Mouse (Mus musculus): ENCODE data around the gene Snx19. TPM values are rescaled to one million over a fixed set of nuclear protein-coding genes. Genes with fewer than 3 reads are reported as not detected.

The Snx19 gene
- polyA plus RNA-seq, 1 experiment, result 22.6 TPM

DNA sequence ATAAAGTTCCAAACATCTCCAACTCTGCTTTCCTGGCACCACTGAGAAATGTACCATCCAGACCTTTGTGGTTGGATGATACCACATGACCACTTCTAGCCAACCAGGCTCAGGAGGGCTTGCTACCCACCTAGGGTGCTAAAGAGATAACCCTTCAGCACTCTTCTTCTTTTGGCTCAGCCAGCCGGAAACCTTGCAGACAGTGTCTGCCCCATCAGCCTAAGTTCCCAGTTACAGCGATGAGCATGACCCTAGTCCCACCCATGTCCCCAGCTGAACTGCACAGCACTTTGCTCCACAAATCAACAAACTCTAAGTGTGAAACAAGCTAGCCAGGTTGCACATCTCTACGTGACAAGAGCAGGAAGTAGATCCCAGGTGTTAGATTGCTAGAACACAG is 57.3 kb downstream of the Snx19 start:
- DNase-seq (ENCODE audit: low read depth), result no peak

DNA sequence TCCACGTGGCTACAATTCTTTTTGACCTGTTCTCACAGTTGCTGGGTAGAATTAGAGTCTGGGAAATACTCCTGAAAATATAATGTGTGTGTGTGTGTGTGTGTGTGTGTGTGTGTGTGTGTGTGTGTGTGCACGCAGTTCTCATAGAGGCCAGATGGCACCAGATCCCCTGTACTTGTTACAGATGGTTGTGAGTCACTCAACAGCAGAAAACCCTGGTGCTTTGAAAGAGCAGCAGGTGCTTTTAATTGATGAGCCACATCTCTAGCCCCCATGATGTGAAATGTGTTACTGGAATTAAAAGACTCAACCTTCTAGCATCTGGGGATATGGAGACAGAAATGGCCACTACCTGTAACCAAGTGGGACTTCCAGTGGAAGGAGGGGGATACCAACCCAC is 58.3 kb downstream of the Snx19 start:
- no peak for DNase-seq (ENCODE audit: low read depth)

DNA sequence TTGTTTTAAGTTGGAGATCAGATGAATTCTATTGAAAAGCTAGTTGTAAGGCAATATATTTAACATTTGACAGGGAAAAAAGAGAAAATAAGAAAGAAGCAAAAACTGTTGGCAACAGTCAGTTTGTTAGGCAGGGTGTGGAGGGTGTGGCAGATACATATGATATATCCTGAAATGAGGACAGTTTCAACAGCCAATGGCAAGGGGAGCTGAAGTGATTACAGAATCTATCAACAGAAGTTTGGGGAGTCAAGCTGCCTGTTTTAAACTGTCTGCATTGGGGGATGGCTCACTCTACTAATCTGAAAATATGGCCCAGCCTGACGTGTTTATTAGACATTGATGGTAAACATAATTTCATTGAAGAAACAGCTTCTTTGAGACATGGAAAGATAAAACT is 61.5 kb downstream of the Snx19 start:
- DNase-seq (ENCODE audit: low read depth), result no peak

DNA sequence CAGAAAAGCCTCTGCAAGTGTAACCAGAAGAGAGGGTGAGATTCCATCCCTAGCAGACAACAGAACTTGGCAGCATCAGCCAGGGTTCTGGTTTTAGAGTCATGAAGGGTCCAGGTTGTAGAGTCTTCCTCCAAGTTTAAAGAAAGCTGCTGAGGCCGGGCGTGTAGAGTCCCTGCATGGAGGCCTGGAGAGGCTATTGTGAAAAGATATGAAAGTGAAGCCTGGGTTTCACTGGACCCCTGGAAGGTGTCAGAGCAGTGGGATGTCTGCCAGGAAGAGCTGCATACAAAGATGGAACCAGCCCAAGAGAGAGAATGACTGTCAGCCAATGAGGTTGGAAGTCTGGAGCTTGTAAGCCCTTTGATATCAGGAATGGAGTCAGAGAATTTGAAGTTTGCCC is 67.5 kb downstream of the Snx19 start:
- no peak for DNase-seq (ENCODE audit: low read depth)

DNA sequence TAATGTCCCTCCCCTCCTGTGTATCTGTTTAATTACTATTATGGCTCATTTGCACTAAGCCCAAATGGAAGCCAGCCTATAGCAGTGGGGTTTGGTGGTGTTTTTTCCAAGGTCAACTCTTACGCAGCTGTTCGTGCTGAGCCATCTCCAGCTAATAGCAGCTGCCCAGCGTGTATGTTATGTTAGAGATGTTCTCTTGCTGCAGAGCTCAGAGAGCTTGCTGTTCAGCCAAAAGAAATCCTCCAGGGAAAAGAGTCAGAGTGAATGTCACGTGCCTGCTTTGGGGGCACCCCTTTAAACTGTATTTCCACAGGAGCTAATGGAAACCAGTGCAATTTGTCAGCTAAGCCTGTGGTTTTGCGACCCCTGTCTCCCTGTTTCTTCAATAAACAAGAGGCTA is 82.1 kb downstream of the Snx19 start:
- no peak for DNase-seq (ENCODE audit: low read depth)

DNA sequence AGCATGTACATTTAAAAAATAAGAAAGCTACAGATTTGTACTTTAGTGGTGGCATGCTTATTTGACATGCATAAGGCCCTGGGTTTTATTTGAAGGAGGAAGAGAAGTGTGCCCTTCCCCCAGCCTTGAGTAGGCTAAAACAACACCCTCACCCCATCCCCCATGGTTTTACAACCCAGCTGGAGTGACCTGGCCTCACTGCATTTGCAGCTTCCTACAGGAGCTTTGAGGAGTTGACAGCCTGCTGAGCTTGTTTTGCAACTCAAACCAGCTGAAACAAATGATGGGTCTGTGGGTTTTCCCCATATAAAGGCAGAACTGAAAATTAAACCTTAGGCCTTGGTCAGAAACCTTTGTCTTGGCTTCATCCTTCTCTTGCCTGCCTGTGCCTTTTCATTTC is 89.0 kb downstream of the Snx19 start:
- no peak for DNase-seq (ENCODE audit: low read depth)

Data from gonadal fat pad, adult 2 months (tissue).